Mouse (Mus musculus): Measurements from ENCODE around the gene Nphp1.

The Nphp1 gene

GRCm38 (mm10) chr2:127788440-127789116 is at the start of gene Nphp1:
Gene Nphp1 (minus strand): TSS chr2:127788897.
- DNase-seq (ENCODE audit: low spot score in 2 of 2) = peak; percentile 60 to 79

GRCm38 (mm10) chr2:127832833-127833190 is 44.1 kb upstream of the Nphp1 start:
- peak in 1 of 2 experiments; percentile 14 for DNase-seq (ENCODE audit: low spot score in 2 of 2)

GRCm38 (mm10) chr2:127832103-127832832 is 43.6 kb upstream of the Nphp1 start:
- no peak for DNase-seq (ENCODE audit: low spot score in 2 of 2)

- DNase-seq (ENCODE audit: low spot score in 2 of 2) = peak; percentile 87 to 90
These were observed 42.9 kb upstream of the Nphp1 start, which contains the start of gene Bub1 for GRCm38 (mm10) chr2:127831401-127832102. Gene Bub1 (minus strand): TSS chr2:127831865.

- DNase-seq (ENCODE audit: low spot score in 2 of 2) = peak; percentile 63 to 77
These were observed 3.4 kb upstream of the Nphp1 start, which contains the start of gene Mtln for GRCm38 (mm10) chr2:127791919-127792603. Gene Mtln (minus strand): TSS chr2:127792488.

- DNase-seq (ENCODE audit: low spot score in 2 of 2) = no peak
These were observed 1.1 kb upstream of the Nphp1 start for GRCm38 (mm10) chr2:127789651-127790270.

- no peak for DNase-seq (ENCODE audit: low spot score in 2 of 2)
These were observed 441 bp upstream of the Nphp1 start for GRCm38 (mm10) chr2:127789138-127789537.

- DNase-seq (ENCODE audit: low spot score in 2 of 2) = no peak
These were observed 1.5 kb downstream of the Nphp1 start for GRCm38 (mm10) chr2:127787226-127787625.

GRCm38 (mm10) chr2:127778451-127778850 is 10.2 kb downstream of the Nphp1 start:
- no peak for DNase-seq (ENCODE audit: low spot score in 2 of 2)

GRCm38 (mm10) chr2:127775013-127775412 is 13.7 kb downstream of the Nphp1 start:
- DNase-seq (ENCODE audit: low spot score in 2 of 2) = no peak

- DNase-seq (ENCODE audit: low spot score in 2 of 2) = no peak
These were observed 14.1 kb downstream of the Nphp1 start for GRCm38 (mm10) chr2:127774578-127774941.

GRCm38 (mm10) chr2:127773938-127774577 is 14.6 kb downstream of the Nphp1 start:
- DNase-seq (ENCODE audit: low spot score in 2 of 2) = no peak

- no peak for DNase-seq (ENCODE audit: low spot score in 2 of 2)
These were observed 27.1 kb downstream of the Nphp1 start for GRCm38 (mm10) chr2:127761587-127761986.

- no peak for DNase-seq (ENCODE audit: low spot score in 2 of 2)
These were observed 28.2 kb downstream of the Nphp1 start for GRCm38 (mm10) chr2:127760429-127761000.

GRCm38 (mm10) chr2:127760014-127760413 is 28.7 kb downstream of the Nphp1 start:
- DNase-seq (ENCODE audit: low spot score in 2 of 2) = no peak

GRCm38 (mm10) chr2:127759157-127759880 is 29.4 kb downstream of the Nphp1 start:
- DNase-seq (ENCODE audit: low spot score in 2 of 2) = no peak

GRCm38 (mm10) chr2:127757171-127757570 is 31.5 kb downstream of the Nphp1 start:
- no peak for DNase-seq (ENCODE audit: low spot score in 2 of 2)

GRCm38 (mm10) chr2:127754113-127754512 is 34.6 kb downstream of the Nphp1 start:
- DNase-seq (ENCODE audit: low spot score in 2 of 2) = no peak

GRCm38 (mm10) chr2:127751849-127752610 is 36.7 kb downstream of the Nphp1 start:
- no peak for DNase-seq (ENCODE audit: low spot score in 2 of 2)

All from natural killer cell, adult 2 months (primary cell).